Mouse (Mus musculus) forebrain, embryonic 11.5 days (tissue): ENCODE measurements around the gene Ift140. TPM values are rescaled to one million over a fixed set of nuclear protein-coding genes. Genes with fewer than 3 reads are reported as not detected.

ENCODE experiments used
- ATAC-seq: fragments of 200-750 bp; cut with Nextera tagmentation; replicated peaks from 2 replicates; pipeline ENCODE4 v1.8.0; 2017; ENCODE audit warnings: moderate TSS enrichment; ENCODE audit not compliant: low FRiP score
- DNase-seq: peaks from one replicate; pipeline ENCODE4 v3.0.0-alpha.2; 2017; ENCODE audit warnings: low spot score
- H3K27ac ChIP-seq: fragments of 300-500 bp; sonication (generic); 2 replicates; pipeline ENCODE4 v1.5.1; 2014; ENCODE audit warnings: low read depth, low read length
- H3K27me3 ChIP-seq: fragments of 300-500 bp; sonication (generic); 2 replicates; pipeline ENCODE4 v1.6.1; 2014; ENCODE audit warnings: mild to moderate bottlenecking, low read length, mixed read lengths; ENCODE audit not compliant: control insufficient read depth, insufficient read depth
- H3K36me3 ChIP-seq: fragments of 300-500 bp; sonication (generic); 2 replicates; pipeline ENCODE4 v1.6.1; 2014; ENCODE audit warnings: mild to moderate bottlenecking, low read length, moderate library complexity, mixed read lengths; ENCODE audit not compliant: control insufficient read depth, insufficient read depth
- H3K4me1 ChIP-seq: fragments of 300-500 bp; sonication (generic); replicated peaks from 2 replicates; pipeline ENCODE4 v1.6.1; 2014; ENCODE audit warnings: low read length, mixed read lengths; ENCODE audit not compliant: control insufficient read depth, insufficient read depth
- H3K4me2 ChIP-seq: fragments of 300-500 bp; sonication (generic); 2 replicates; pipeline ENCODE4 v1.6.1; 2014; ENCODE audit warnings: low read depth, mild to moderate bottlenecking, low read length, moderate library complexity, mixed read lengths; ENCODE audit not compliant: severe bottlenecking
- H3K4me3 ChIP-seq: fragments of 300-500 bp; sonication (generic); 2 replicates; pipeline ENCODE4 v1.5.1; 2014; ENCODE audit warnings: low read depth, low read length
- H3K9ac ChIP-seq: fragments of 300-500 bp; sonication (generic); 2 replicates; pipeline ENCODE4 v1.6.1; 2014; ENCODE audit warnings: low read length
- H3K9me3 ChIP-seq: fragments of 300-500 bp; sonication (generic); 2 replicates; pipeline ENCODE4 v1.6.1; 2016; ENCODE audit warnings: low read length, mixed read lengths; ENCODE audit not compliant: control insufficient read depth
- WGBS: fragments of 180-500 bp; shearing (Covaris S2); extraction: QIAGEN DNeasy Blood & Tissue Kit; methylation state at CpG from one replicate; pipeline ENCODE4 v1.1.7; 2014; 5-methylcytosine and 5-hydroxymethylcytosine counted together
- polyA plus RNA-seq: library from polyadenylated mRNA; unstranded; fragments of >200 nt; fragmentation: Nextera tagmentation; extraction: Ambion mirVana; gene quantifications from 2 replicates; pipeline ENCODE4 v1.2.1, GENCODE M21; 2014

Ift140 gene
- polyA plus RNA-seq, 1 experiment from 2014 or later = 29.2 TPM

GRCm38 (mm10) chr17:25082081-25082847 is 66.4 kb downstream of the Ift140 start:
- no peaks in the 10 kb centered on the region for H3K36me3 ChIP-seq
- ATAC-seq (no peak), DNase-seq (peak; percentile 58)
- WGBS = 77% methylated on average over 14 of the region's 14 CpGs
- H3K27ac ChIP-seq = no peak overlapping the region
- no peak overlapping the region for H3K4me3 ChIP-seq
- no peaks in the 10 kb centered on the region for H3K9me3 ChIP-seq
- no peak overlapping the region for H3K4me2 ChIP-seq
- H3K27me3 ChIP-seq = no peaks in the 10 kb centered on the region
- H3K4me1 ChIP-seq = no peaks in the 10 kb centered on the region
- no peak overlapping the region for H3K9ac ChIP-seq

- Histone ChIP-seq H3K9me3 (no peaks in the 10 kb centered on the region), H3K4me3 (no peak overlapping the region), H3K27me3 (no peaks in the 10 kb centered on the region), H3K4me1 (no peaks in the 10 kb centered on the region), H3K4me2 (no peak overlapping the region), H3K9ac (no peak overlapping the region), H3K36me3 (no peaks in the 10 kb centered on the region), H3K27ac (no peak overlapping the region)
- ATAC-seq (no peak), DNase-seq (no peak)
- WGBS = 64% methylated on average over 3 of the region's 3 CpGs
These were observed 67.0 kb downstream of the Ift140 start for GRCm38 (mm10) chr17:25082887-25083286.

GRCm38 (mm10) chr17:25083444-25083931 is 67.6 kb downstream of the Ift140 start, which contains the start of gene Tmem204:
TSS of gene Tmem204 (minus strand) at chr17:25083591.
- H3K4me2 ChIP-seq = no peak within 1 kb of the TSS
- 69% methylated on average over 7 of the region's 7 CpGs for WGBS
- no peak for ATAC-seq
- peak; percentile 63 for DNase-seq
- no peaks in the 10 kb centered on the region for H3K4me1 ChIP-seq
- no peak within 1 kb of the TSS for H3K27ac ChIP-seq
- H3K9ac ChIP-seq = no peak within 1 kb of the TSS
- no peak within 1 kb of the TSS for H3K4me3 ChIP-seq
- no peaks in the 10 kb centered on the region for H3K36me3 ChIP-seq
- H3K9me3 ChIP-seq = no peaks in the 10 kb centered on the region
- no peaks in the 10 kb centered on the region for H3K27me3 ChIP-seq

- no peaks in the 10 kb centered on the region for H3K9me3 ChIP-seq
- no peak overlapping the region for H3K27ac ChIP-seq
- H3K27me3 ChIP-seq = no peaks in the 10 kb centered on the region
- H3K9ac ChIP-seq = no peak overlapping the region
- ATAC-seq (no peak), DNase-seq (no peak)
- 85% methylated on average over 13 of the region's 13 CpGs for WGBS
- no peaks in the 10 kb centered on the region for H3K4me1 ChIP-seq
- H3K4me3 ChIP-seq = no peak overlapping the region
- H3K36me3 ChIP-seq = peaks cover 3% of the 10 kb centered on the region; the same call in 1 of the 2 replicates
- no peak overlapping the region for H3K4me2 ChIP-seq
These were observed 69.0 kb downstream of the Ift140 start for GRCm38 (mm10) chr17:25084835-25085385.

GRCm38 (mm10) chr17:25086724-25087123 is 70.8 kb downstream of the Ift140 start:
- no peaks in the 10 kb centered on the region for H3K27me3 ChIP-seq
- no peak overlapping the region for H3K4me2 ChIP-seq
- 94% methylated on average over 7 of the region's 7 CpGs for WGBS
- H3K27ac ChIP-seq = no peak overlapping the region
- no peak overlapping the region for H3K9ac ChIP-seq
- H3K9me3 ChIP-seq = no peaks in the 10 kb centered on the region
- H3K4me1 ChIP-seq = no peaks in the 10 kb centered on the region
- peaks cover 3% of the 10 kb centered on the region; the same call in 1 of the 2 replicates for H3K36me3 ChIP-seq
- no peak for DNase-seq
- H3K4me3 ChIP-seq = no peak overlapping the region
- ATAC-seq = no peak

- 89% methylated on average over 10 of the region's 10 CpGs for WGBS
- no peak overlapping the region for H3K4me2 ChIP-seq
- H3K9ac ChIP-seq = no peak overlapping the region
- ATAC-seq (no peak), DNase-seq (no peak)
- no peaks in the 10 kb centered on the region for H3K27me3 ChIP-seq
- H3K27ac ChIP-seq = no peak overlapping the region
- peaks cover 3% of the 10 kb centered on the region; the same call in 1 of the 2 replicates for H3K36me3 ChIP-seq
- no peaks in the 10 kb centered on the region for H3K4me1 ChIP-seq
- no peaks in the 10 kb centered on the region for H3K9me3 ChIP-seq
- H3K4me3 ChIP-seq = no peak overlapping the region
These were observed 73.3 kb downstream of the Ift140 start for GRCm38 (mm10) chr17:25089158-25089557.

GRCm38 (mm10) chr17:25090450-25090849 is 74.6 kb downstream of the Ift140 start:
- Histone ChIP-seq H3K36me3 (peaks cover 3% of the 10 kb centered on the region; the same call in 1 of the 2 replicates), H3K9ac (no peak overlapping the region), H3K4me3 (no peak overlapping the region), H3K4me2 (no peak overlapping the region), H3K4me1 (no peaks in the 10 kb centered on the region), H3K27ac (no peak overlapping the region), H3K27me3 (no peaks in the 10 kb centered on the region), H3K9me3 (no peaks in the 10 kb centered on the region)
- DNase-seq = no peak
- WGBS = 94% methylated on average over 10 of the region's 10 CpGs
- no peak for ATAC-seq

- peaks cover 15% of the 10 kb centered on the region for H3K36me3 ChIP-seq
These were observed 80.3 kb downstream of the Ift140 start for GRCm38 (mm10) chr17:25096221-25096620.

More at GRCm38 (mm10) chr17:25096221-25096620, 80.3 kb downstream of the Ift140 start:
- Histone ChIP-seq H3K27me3 (no peaks in the 10 kb centered on the region), H3K9ac (no peak overlapping the region), H3K27ac (no peak overlapping the region), H3K9me3 (no peaks in the 10 kb centered on the region), H3K4me1 (no peaks in the 10 kb centered on the region), H3K4me3 (no peak overlapping the region), H3K4me2 (no peak overlapping the region)
- WGBS = 92% methylated on average over 2 of the region's 2 CpGs
- DNase-seq = no peak
- ATAC-seq = no peak
